Mouse (Mus musculus): ENCODE results near the gene Slc4a8.

DNA sequence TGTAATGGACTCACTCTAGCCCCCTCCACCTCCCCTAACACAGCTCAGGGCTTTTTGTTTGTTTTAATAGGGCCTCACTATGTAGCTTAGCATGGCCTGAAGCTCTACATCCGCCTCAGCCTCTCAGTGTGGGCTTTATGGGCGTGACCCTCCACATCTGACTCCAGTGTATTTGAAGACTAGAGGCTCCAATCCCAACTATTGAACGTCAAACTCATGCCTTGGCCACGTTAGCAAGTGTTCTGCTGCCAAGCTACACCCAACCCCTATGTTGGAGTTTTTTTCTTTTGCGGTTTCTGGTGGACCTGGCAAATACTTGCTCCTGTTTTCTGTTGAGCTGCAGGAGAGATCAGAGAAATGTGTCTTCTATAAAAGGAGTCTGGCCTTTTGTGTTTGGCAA lies 8.5 kb upstream of the Slc4a8 start:
- TF ChIP-seq CTCF (IDR thresholded peaks at IDR 0.05; ENCODE audit: low read depth) (no peak), EP300 (IDR thresholded peaks at IDR 0.05; ENCODE audit: low read depth) (no peak)

Measured in liver, postnatal 0 days (tissue).